ENCODE assay signal across 11 mouse cellular contexts in the genomic region with DNA sequence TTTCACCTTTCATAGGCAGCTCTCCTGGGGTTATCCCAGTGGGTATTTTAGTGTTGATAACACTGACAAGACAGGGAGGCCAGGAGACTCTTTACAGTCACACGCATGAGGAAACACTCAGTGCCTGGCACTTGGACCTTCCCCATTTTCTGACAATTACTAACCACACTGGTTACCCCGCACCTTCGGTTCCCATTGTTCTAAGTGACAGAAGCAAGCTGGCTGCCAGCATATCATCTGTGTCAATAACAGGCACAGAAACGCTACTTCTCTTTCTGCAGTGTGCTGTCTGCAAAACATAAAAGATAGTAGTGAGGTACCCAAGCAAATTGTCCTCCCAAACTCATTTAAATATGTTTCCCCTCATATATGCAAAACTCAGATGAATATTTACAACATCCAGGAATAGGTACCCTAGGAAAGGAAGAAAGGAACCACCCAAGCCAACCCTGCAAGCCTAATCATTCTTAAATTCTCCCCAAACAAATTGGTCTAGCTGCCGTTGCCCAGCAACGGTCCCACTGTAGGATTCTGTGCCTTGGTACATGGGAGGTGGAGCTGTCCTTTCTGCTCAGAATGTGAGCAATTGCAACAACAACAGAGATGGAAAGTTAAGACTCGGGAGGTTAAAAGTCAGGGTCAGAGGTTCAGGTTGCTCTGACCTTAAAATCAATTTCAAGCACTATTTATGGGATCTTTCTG.
DNase-seq lines count a peak whose midpoint lies in the region; ATAC-seq and TF ChIP-seq lines count a peak whose summit lies in the region.
"Had no signal": no experiment of that assay in that cellular context is flagged by ENCODE, and none has a peak within 500 bp of the region (broad histone marks: within the 10 kb centered on the region; RNA-seq: fewer than 3 reads in every experiment).

No protein-coding gene starts in this region.

- TF ChIP-seq CTCF in layer of hippocampus, adult 2 months (conservative IDR thresholded peaks at IDR 0.05) = no peak
- TF ChIP-seq CTCF in midbrain, postnatal 0 days (IDR thresholded peaks at IDR 0.05) = no peak
- TF ChIP-seq CTCF in heart, adult 2 months (IDR thresholded peaks at IDR 0.05) = no peak

- H3K36me3 ChIP-seq in forebrain, embryonic 16.5 days (ENCODE audit: control insufficient read depth, insufficient read depth) = no peaks in the 10 kb centered on the region
- no peaks in the 10 kb centered on the region for H3K36me3 ChIP-seq in midbrain, postnatal 0 days (ENCODE audit: insufficient read depth, low read length)
- no peaks in the 10 kb centered on the region for H3K36me3 ChIP-seq in heart, adult 2 months (ENCODE audit: control insufficient read depth, insufficient read depth, low read length)
- H3K36me3 ChIP-seq: heart, embryonic 12.5 days; limb, embryonic 13.5 days had no signal

- no peak for TF ChIP-seq POLR2A in heart, adult 2 months (IDR thresholded peaks at IDR 0.05; ENCODE audit: insufficient read depth, low read depth, low read length)

- peak; percentile 89 for ATAC-seq in forebrain, embryonic 16.5 days
- no peak for ATAC-seq in midbrain, postnatal 0 days (ENCODE audit: low FRiP score)
- ATAC-seq in activated CD4-positive, CD25-positive, alpha-beta regulatory T cell, adult 4 months = no peak

- WGBS in forebrain, embryonic 16.5 days = 14% methylated on average over 7 of the region's 7 CpGs
- WGBS in midbrain, postnatal 0 days = 16% methylated on average over 7 of the region's 7 CpGs
- WGBS in heart, adult 2 months = 72% methylated on average over 7 of the region's 7 CpGs

- no peaks in the 10 kb centered on the region for H3K79me2 ChIP-seq in heart, adult 2 months (replicated peaks; ENCODE audit: control insufficient read depth, insufficient read depth, low read length)

- no peaks in the 10 kb centered on the region for H3K9me3 ChIP-seq in forebrain, embryonic 16.5 days (ENCODE audit: control insufficient read depth, low read length)
- H3K9me3 ChIP-seq in midbrain, postnatal 0 days (ENCODE audit: low read length) = no peaks in the 10 kb centered on the region
- H3K9me3 ChIP-seq: heart, embryonic 12.5 days; limb, embryonic 13.5 days had no signal

- no peaks in the 10 kb centered on the region for H3K27me3 ChIP-seq in forebrain, embryonic 16.5 days (replicated peaks; ENCODE audit: control insufficient read depth, insufficient read depth, low read length)
- H3K27me3 ChIP-seq in midbrain, postnatal 0 days (ENCODE audit: insufficient read depth, low read length) = no peaks in the 10 kb centered on the region
- H3K27me3 ChIP-seq in heart, adult 2 months (ENCODE audit: control insufficient read depth, insufficient read depth, low read length) = no peaks in the 10 kb centered on the region
- H3K27me3 ChIP-seq: heart, embryonic 12.5 days; limb, embryonic 13.5 days had no signal

- no peak overlapping the region for H3K9ac ChIP-seq in forebrain, embryonic 16.5 days (replicated peaks; ENCODE audit: low read depth, low read length)
- no peak overlapping the region for H3K9ac ChIP-seq in midbrain, postnatal 0 days (replicated peaks; ENCODE audit: low read length, poor library complexity, severe bottlenecking)
- H3K9ac ChIP-seq in heart, adult 2 months (ENCODE audit: low read depth, low read length) = no peak overlapping the region
- H3K9ac ChIP-seq: heart, embryonic 12.5 days; limb, embryonic 13.5 days had no signal

- peaks cover 23% of the 10 kb centered on the region for H3K4me1 ChIP-seq in forebrain, embryonic 16.5 days (replicated peaks; ENCODE audit: control insufficient read depth, insufficient read depth, low read length)
- H3K4me1 ChIP-seq in midbrain, postnatal 0 days (ENCODE audit: insufficient read depth, low read length) = no peaks in the 10 kb centered on the region; the same call in 1 of the 2 replicates
- no peaks in the 10 kb centered on the region; the same call in 1 of the 2 replicates for H3K4me1 ChIP-seq in heart, adult 2 months (ENCODE audit: control insufficient read depth, insufficient read depth, low read length)
- H3K4me1 ChIP-seq: limb, embryonic 13.5 days had no signal

- peak overlapping the region; percentile 54 for H3K27ac ChIP-seq in forebrain, embryonic 16.5 days (ENCODE audit: low read length)
- peak overlapping the region; percentile 82 for H3K27ac ChIP-seq in layer of hippocampus, adult 2 months
- H3K27ac ChIP-seq in midbrain, postnatal 0 days (ENCODE audit: low read depth, low read length) = peak overlapping the region; percentile 21; the same call in 1 of the 2 replicates
- H3K27ac ChIP-seq in heart, adult 2 months = no peak overlapping the region
- H3K27ac ChIP-seq: limb, embryonic 13.5 days had no signal

- H3K4me3 ChIP-seq in forebrain, embryonic 16.5 days (replicated peaks; ENCODE audit: low read length) = no peak overlapping the region
- no peak overlapping the region for H3K4me3 ChIP-seq in layer of hippocampus, adult 2 months
- no peak overlapping the region for H3K4me3 ChIP-seq in midbrain, postnatal 0 days (ENCODE audit: low read depth, low read length)
- no peak overlapping the region for H3K4me3 ChIP-seq in heart, adult 2 months
- H3K4me3 ChIP-seq: heart, embryonic 12.5 days; limb, embryonic 13.5 days had no signal

- H3K4me2 ChIP-seq in forebrain, embryonic 16.5 days (ENCODE audit: low read length) = no peak overlapping the region; the same call in 1 of the 2 replicates
- H3K4me2 ChIP-seq in midbrain, postnatal 0 days (ENCODE audit: low read depth, low read length, poor library complexity, severe bottlenecking) = no peak overlapping the region
- H3K4me2 ChIP-seq: heart, embryonic 12.5 days; limb, embryonic 13.5 days had no signal

- no peak for TF ChIP-seq EP300 in heart, adult 2 months (IDR thresholded peaks at IDR 0.05; ENCODE audit: insufficient read depth, low read depth, low read length)

- peak; percentile 83 for DNase-seq in embryo, embryonic 10 days (ENCODE audit: low spot score)
- peak; percentile 49 to 72 for DNase-seq in layer of hippocampus, adult 2 months (ENCODE audit: low spot score in 2 of 2)
- peak; percentile 66 for DNase-seq in midbrain, postnatal 0 days (ENCODE audit: low spot score)
- DNase-seq in gastrocnemius, postnatal 25 days = no peak
- DNase-seq in heart, adult 2 months = no peak
- no peak for DNase-seq in adrenal gland, adult 2 months
- DNase-seq: cerebellum, postnatal 36 days had no signal

- intact Hi-C loops in heart, adult 2 months (cut with DNase I) = no loop called here

Comparison
In these comparisons a context has a peak if more than half of its experiments do, and no peak if none do; other contexts are left out.
1. DNase-seq: peak in embryo, embryonic 10 days (single experiment), layer of hippocampus, adult 2 months (2 of 2) and midbrain, postnatal 0 days (single experiment); none in gastrocnemius, postnatal 25 days (single experiment), heart, adult 2 months (0 of 2) and adrenal gland, adult 2 months (single experiment).